Mouse (Mus musculus) liver, postnatal 0 days (tissue): ENCODE results near the gene Thada. TPM values are rescaled to one million over a fixed set of nuclear protein-coding genes. Genes with fewer than 3 reads are reported as not detected.

ENCODE experiments used
- ATAC-seq: fragments of 200-750 bp; cut with Nextera tagmentation; 2 replicates; pipeline ENCODE4 v1.8.0; 2017; ENCODE audit warnings: mild to moderate bottlenecking, moderate library complexity
- DNase-seq: peaks from one replicate; pipeline ENCODE4 v3.0.0-alpha.2; 2016
- H3K27ac ChIP-seq: fragments of 300-500 bp; sonication (generic); 2 replicates; pipeline ENCODE4 v1.5.1; 2014; ENCODE audit warnings: antibody characterized with exemption, moderate library complexity, mild to moderate bottlenecking, low read depth
- H3K27me3 ChIP-seq: fragments of 300-500 bp; sonication (generic); 2 replicates; pipeline ENCODE4 v1.6.1; 2014; ENCODE audit warnings: low read length, control low read depth, mixed read lengths; ENCODE audit not compliant: insufficient read depth
- H3K36me3 ChIP-seq: fragments of 300-500 bp; sonication (generic); replicated peaks from 2 replicates; pipeline ENCODE4 v1.6.1; 2014; ENCODE audit warnings: mild to moderate bottlenecking, control low read depth, low read length, moderate library complexity, mixed read lengths; ENCODE audit not compliant: insufficient read depth
- H3K4me1 ChIP-seq: fragments of 300-500 bp; sonication (generic); 2 replicates; pipeline ENCODE4 v1.6.1; 2014; ENCODE audit warnings: antibody characterized with exemption, mild to moderate bottlenecking, control low read depth; ENCODE audit not compliant: insufficient read depth
- H3K4me2 ChIP-seq: fragments of 300-500 bp; sonication (generic); 2 replicates; pipeline ENCODE4 v1.6.1; 2014; ENCODE audit warnings: low read depth, mild to moderate bottlenecking, low read length, moderate library complexity, mixed read lengths
- H3K4me3 ChIP-seq: fragments of 300-500 bp; sonication (generic); 2 replicates; pipeline ENCODE4 v1.5.1; 2014; ENCODE audit warnings: low read depth, low read length
- H3K9ac ChIP-seq: fragments of 300-500 bp; sonication (generic); replicated peaks from 2 replicates; pipeline ENCODE4 v1.6.1; 2014; ENCODE audit warnings: mild to moderate bottlenecking, moderate library complexity
- H3K9me3 ChIP-seq: fragments of 300-500 bp; sonication (generic); 2 replicates; pipeline ENCODE4 v1.6.1; 2016; ENCODE audit warnings: mild to moderate bottlenecking, control low read depth, low read length, mixed read lengths
- CTCF ChIP-seq: sonication (generic); IDR thresholded peaks from 2 replicates; pipeline ENCODE4 v1.5.1; 2016; ENCODE audit warnings: antibody characterized with exemption, low read depth
- EP300 ChIP-seq: IDR thresholded peaks from 2 replicates; pipeline ENCODE4 v1.6.1; 2016; ENCODE audit warnings: antibody characterized with exemption, low read depth, mild to moderate bottlenecking
- WGBS: fragments of 180-500 bp; shearing (Covaris S2); extraction: QIAGEN DNeasy Blood & Tissue Kit; methylation state at CpG from one replicate; pipeline ENCODE4 v1.1.7; 2014; ENCODE audit not compliant: insufficient replicate concordance; 5-methylcytosine and 5-hydroxymethylcytosine counted together
- polyA plus RNA-seq: library from polyadenylated mRNA; unstranded; fragments of >200 nt; fragmentation: Nextera tagmentation; extraction: Ambion mirVana; gene quantifications from 2 replicates; pipeline ENCODE4 v1.2.1, GENCODE M21; 2015

Gene Thada
- polyA plus RNA-seq, 1 experiment from 2014 or later: 1.2 TPM

- no peak for ATAC-seq
- 77% methylated on average over 8 of the region's 8 CpGs for WGBS
- TF ChIP-seq EP300 (no peak), CTCF (no peak)
- no peaks in the 10 kb centered on the region for H3K27me3 ChIP-seq
- no peaks in the 10 kb centered on the region for H3K9me3 ChIP-seq
- H3K4me1 ChIP-seq: peaks cover 7% of the 10 kb centered on the region
- no peak overlapping the region for H3K4me2 ChIP-seq
- H3K9ac ChIP-seq: no peak overlapping the region
- no peak for DNase-seq
- H3K4me3 ChIP-seq: no peak overlapping the region
- no peaks in the 10 kb centered on the region for H3K36me3 ChIP-seq
- no peak overlapping the region for H3K27ac ChIP-seq
Observed at GRCm38 (mm10) chr17:84287675-84288420, 178.2 kb downstream of the Thada start.

- Histone ChIP-seq H3K4me1 (peaks cover 12% of the 10 kb centered on the region), H3K27me3 (no peaks in the 10 kb centered on the region), H3K4me2 (no peak overlapping the region), H3K9ac (no peak overlapping the region), H3K9me3 (no peaks in the 10 kb centered on the region), H3K4me3 (no peak overlapping the region), H3K27ac (no peak overlapping the region), H3K36me3 (no peaks in the 10 kb centered on the region)
- WGBS: 87% methylated on average over 5 of the region's 5 CpGs
- no peak for DNase-seq
- ATAC-seq: no peak
- no peak for TF ChIP-seq EP300
- no peak for TF ChIP-seq CTCF
Observed at GRCm38 (mm10) chr17:84286536-84286935, 179.5 kb downstream of the Thada start.

- Histone ChIP-seq H3K27me3 (no peaks in the 10 kb centered on the region), H3K27ac (no peak overlapping the region), H3K4me1 (peaks cover 9% of the 10 kb centered on the region), H3K36me3 (no peaks in the 10 kb centered on the region), H3K4me3 (no peak overlapping the region), H3K9me3 (no peaks in the 10 kb centered on the region), H3K4me2 (no peak overlapping the region), H3K9ac (no peak overlapping the region)
- no peak for ATAC-seq
- WGBS: 60% methylated on average over 8 of the region's 8 CpGs
- DNase-seq: no peak
- no peak for TF ChIP-seq EP300
- no peak for TF ChIP-seq CTCF
Observed at GRCm38 (mm10) chr17:84282388-84283280, 183.4 kb downstream of the Thada start.

- TF ChIP-seq EP300: no peak
- TF ChIP-seq CTCF: no peak
- DNase-seq (no peak), ATAC-seq (no peak)
- H3K4me2 ChIP-seq: no peak overlapping the region
- H3K9me3 ChIP-seq: no peaks in the 10 kb centered on the region
- H3K27me3 ChIP-seq: no peaks in the 10 kb centered on the region
- no peak overlapping the region for H3K27ac ChIP-seq
- H3K4me1 ChIP-seq: peaks cover 9% of the 10 kb centered on the region
- H3K36me3 ChIP-seq: no peaks in the 10 kb centered on the region
- H3K4me3 ChIP-seq: no peak overlapping the region
- WGBS: 83% methylated on average over 8 of the region's 8 CpGs
- no peak overlapping the region for H3K9ac ChIP-seq
Observed at GRCm38 (mm10) chr17:84279001-84279400, 187.0 kb downstream of the Thada start.

GRCm38 (mm10) chr17:84278193-84278953 is 187.6 kb downstream of the Thada start:
- Histone ChIP-seq H3K9me3 (no peaks in the 10 kb centered on the region), H3K27me3 (no peaks in the 10 kb centered on the region), H3K9ac (no peak overlapping the region), H3K4me1 (peaks cover 8% of the 10 kb centered on the region), H3K36me3 (no peaks in the 10 kb centered on the region), H3K27ac (no peak overlapping the region), H3K4me2 (no peak overlapping the region), H3K4me3 (no peak overlapping the region)
- TF ChIP-seq EP300 (no peak), CTCF (no peak)
- no peak for DNase-seq
- 85% methylated on average over 5 of the region's 5 CpGs for WGBS
- ATAC-seq: peak; percentile 63

GRCm38 (mm10) chr17:84274999-84275398 is 191.0 kb downstream of the Thada start:
- Histone ChIP-seq H3K4me3 (no peak overlapping the region), H3K4me1 (peaks cover 6% of the 10 kb centered on the region; the same call in 1 of the 2 replicates), H3K36me3 (no peaks in the 10 kb centered on the region), H3K9me3 (no peaks in the 10 kb centered on the region), H3K9ac (no peak overlapping the region), H3K27me3 (no peaks in the 10 kb centered on the region), H3K27ac (no peak overlapping the region), H3K4me2 (no peak overlapping the region)
- WGBS: 79% methylated on average over 3 of the region's 3 CpGs
- ATAC-seq (0 out of 2 replicates have a peak, but pooled peaks have one; percentile 15), DNase-seq (no peak)
- no peak for TF ChIP-seq EP300
- no peak for TF ChIP-seq CTCF
